22 mouse cellular contexts compared by ENCODE assay signal in genomic region chr14:59867749-59868148, GRCm38 (mm10).
DNase-seq lines count a peak whose midpoint lies in the region; ATAC-seq and TF ChIP-seq lines count a peak whose summit lies in the region.
"Had no signal": no experiment of that assay in that cellular context is flagged by ENCODE, and none has a peak within 500 bp of the region (broad histone marks: within the 10 kb centered on the region; RNA-seq: fewer than 3 reads in every experiment).

No protein-coding gene starts in this region.

- ATAC-seq in hindbrain, embryonic 15.5 days (ENCODE audit: low FRiP score, low read depth) = peak; percentile 56; the same call in 1 of the 2 replicates
- ATAC-seq in midbrain, embryonic 15.5 days (replicated peaks) = peak; percentile 78
- ATAC-seq in lung, postnatal 0 days = no peak
- ATAC-seq: intestine, postnatal 0 days had no signal

- H3K27ac ChIP-seq in hindbrain, embryonic 15.5 days (replicated peaks) = no peak overlapping the region; the same call in 1 of the 2 replicates
- no peak overlapping the region for H3K27ac ChIP-seq in hindbrain, embryonic 10.5 days
- no peak overlapping the region for H3K27ac ChIP-seq in embryonic facial prominence, embryonic 10.5 days (replicated peaks)
- H3K27ac ChIP-seq in midbrain, embryonic 15.5 days = peak overlapping the region; percentile 16
- no peak overlapping the region for H3K27ac ChIP-seq in lung, postnatal 0 days (ENCODE audit: low read length)
- H3K27ac ChIP-seq: embryonic facial prominence, embryonic 13.5 days; heart, embryonic 15.5 days; left cerebral cortex, adult 2 months; macrophage; midbrain, embryonic 12.5 days had no signal

- H3K27me3 ChIP-seq in hindbrain, embryonic 15.5 days = no peaks in the 10 kb centered on the region
- no peaks in the 10 kb centered on the region for H3K27me3 ChIP-seq in hindbrain, embryonic 10.5 days (ENCODE audit: insufficient read depth, poor library complexity, severe bottlenecking)
- no peaks in the 10 kb centered on the region for H3K27me3 ChIP-seq in embryonic facial prominence, embryonic 10.5 days (replicated peaks; ENCODE audit: low read depth, poor library complexity, severe bottlenecking)
- no peaks in the 10 kb centered on the region for H3K27me3 ChIP-seq in midbrain, embryonic 15.5 days (replicated peaks)
- H3K27me3 ChIP-seq in lung, postnatal 0 days (replicated peaks; ENCODE audit: insufficient read depth, low read length) = no peaks in the 10 kb centered on the region
- H3K27me3 ChIP-seq: heart, embryonic 15.5 days; midbrain, embryonic 12.5 days had no signal

- no peak for TF ChIP-seq EP300 in lung, postnatal 0 days (IDR thresholded peaks at IDR 0.05)

- no peak overlapping the region for H3K9ac ChIP-seq in hindbrain, embryonic 15.5 days
- no peak overlapping the region for H3K9ac ChIP-seq in midbrain, embryonic 15.5 days
- H3K9ac ChIP-seq in lung, postnatal 0 days (replicated peaks; ENCODE audit: low read depth) = no peak overlapping the region
- H3K9ac ChIP-seq: embryonic facial prominence, embryonic 13.5 days; heart, embryonic 15.5 days; lung, embryonic 14.5 days; midbrain, embryonic 12.5 days had no signal

- 55% methylated on average over 7 of the region's 7 CpGs for WGBS in hindbrain, embryonic 15.5 days
- WGBS in hindbrain, embryonic 10.5 days = 78% methylated on average over 7 of the region's 7 CpGs
- 55% methylated on average over 7 of the region's 7 CpGs for WGBS in embryonic facial prominence, embryonic 10.5 days
- 50% methylated on average over 7 of the region's 7 CpGs for WGBS in midbrain, embryonic 15.5 days
- 65% methylated on average over 7 of the region's 7 CpGs for WGBS in lung, postnatal 0 days

- no peaks in the 10 kb centered on the region for H3K36me3 ChIP-seq in hindbrain, embryonic 15.5 days
- H3K36me3 ChIP-seq in hindbrain, embryonic 10.5 days = no peaks in the 10 kb centered on the region
- no peaks in the 10 kb centered on the region for H3K36me3 ChIP-seq in embryonic facial prominence, embryonic 10.5 days (replicated peaks)
- H3K36me3 ChIP-seq in midbrain, embryonic 15.5 days (replicated peaks) = no peaks in the 10 kb centered on the region
- H3K36me3 ChIP-seq in lung, postnatal 0 days (ENCODE audit: insufficient read depth, low read length) = no peaks in the 10 kb centered on the region
- H3K36me3 ChIP-seq: embryonic facial prominence, embryonic 13.5 days; heart, embryonic 15.5 days; midbrain, embryonic 12.5 days had no signal

- no peak for TF ChIP-seq POLR2A in brain, embryonic 14.5 days (IDR thresholded peaks at IDR 0.05; ENCODE audit: borderline replicate concordance, extremely low read depth, insufficient read depth, insufficient read length, poor library complexity, severe bottlenecking)

- H3K4me1 ChIP-seq in hindbrain, embryonic 15.5 days (replicated peaks) = 0 out of 2 replicates have a peak, but pooled peaks cover 4% of the 10 kb centered on the region
- H3K4me1 ChIP-seq in hindbrain, embryonic 10.5 days (replicated peaks) = no peaks in the 10 kb centered on the region
- peaks cover 20% of the 10 kb centered on the region for H3K4me1 ChIP-seq in embryonic facial prominence, embryonic 10.5 days
- peaks cover 11% of the 10 kb centered on the region; the same call in 1 of the 2 replicates for H3K4me1 ChIP-seq in midbrain, embryonic 15.5 days
- no peaks in the 10 kb centered on the region for H3K4me1 ChIP-seq in lung, postnatal 0 days (ENCODE audit: insufficient read depth, low read depth, low read length)
- H3K4me1 ChIP-seq: heart, embryonic 15.5 days had no signal

- DNase-seq in hindbrain, embryonic 10.5 days (ENCODE audit: low spot score) = no peak
- peak; percentile 60 for DNase-seq in brain, embryonic 14.5 days (ENCODE audit: low read depth)
- peak; percentile 40 for DNase-seq in embryonic facial prominence, embryonic 10.5 days (ENCODE audit: low spot score)
- DNase-seq in lung, postnatal 0 days (ENCODE audit: low spot score) = no peak
- DNase-seq in c-Kit-positive CD71-positive TER-119-positive erythroid progenitor cells, embryonic 14.5 days (ENCODE audit: low spot score) = no peak
- DNase-seq: cerebellum, adult 9-10 months; gastrocnemius, postnatal 36 days; kidney, postnatal 10 days; layer of hippocampus, adult 9-11 months; left cerebral cortex, postnatal 4 days; lung, embryonic 14.5 days; spleen, adult 18-20 months; thymus, postnatal 25 days had no signal

- no peak overlapping the region for H3K4me2 ChIP-seq in hindbrain, embryonic 15.5 days
- H3K4me2 ChIP-seq in midbrain, embryonic 15.5 days = no peak overlapping the region
- H3K4me2 ChIP-seq in lung, postnatal 0 days (replicated peaks; ENCODE audit: low read depth, low read length) = no peak overlapping the region
- H3K4me2 ChIP-seq: embryonic facial prominence, embryonic 13.5 days; heart, embryonic 15.5 days; liver, embryonic 11.5 days; lung, embryonic 14.5 days; midbrain, embryonic 12.5 days had no signal

- H3K4me3 ChIP-seq in hindbrain, embryonic 15.5 days = no peak overlapping the region
- no peak overlapping the region for H3K4me3 ChIP-seq in hindbrain, embryonic 10.5 days
- no peak overlapping the region for H3K4me3 ChIP-seq in embryonic facial prominence, embryonic 10.5 days
- no peak overlapping the region for H3K4me3 ChIP-seq in midbrain, embryonic 15.5 days
- H3K4me3 ChIP-seq in lung, postnatal 0 days (ENCODE audit: low read depth, low read length) = no peak overlapping the region
- H3K4me3 ChIP-seq: embryonic facial prominence, embryonic 13.5 days; heart, embryonic 15.5 days; left cerebral cortex, adult 2 months; midbrain, embryonic 12.5 days had no signal

- no peak for TF ChIP-seq CTCF in brain, embryonic 14.5 days (IDR thresholded peaks at IDR 0.05; ENCODE audit: borderline replicate concordance, extremely low read depth, insufficient read depth, insufficient read length)
- TF ChIP-seq CTCF in lung, postnatal 0 days (IDR thresholded peaks at IDR 0.05) = no peak

- H3K9me3 ChIP-seq in hindbrain, embryonic 15.5 days = no peaks in the 10 kb centered on the region
- H3K9me3 ChIP-seq in hindbrain, embryonic 10.5 days = peaks cover 6% of the 10 kb centered on the region; the same call in 1 of the 2 replicates
- H3K9me3 ChIP-seq in embryonic facial prominence, embryonic 10.5 days = peaks cover 3% of the 10 kb centered on the region; the same call in 1 of the 2 replicates
- H3K9me3 ChIP-seq in midbrain, embryonic 15.5 days = no peaks in the 10 kb centered on the region
- H3K9me3 ChIP-seq in lung, postnatal 0 days (ENCODE audit: low read length) = 0 out of 2 replicates have a peak, but pooled peaks cover 6% of the 10 kb centered on the region
- H3K9me3 ChIP-seq: heart, embryonic 15.5 days had no signal

Comparison
In these comparisons a context has a peak if more than half of its experiments do, and no peak if none do; other contexts are left out.
1. DNase-seq: peak in brain, embryonic 14.5 days (single experiment) and embryonic facial prominence, embryonic 10.5 days (single experiment); none in hindbrain, embryonic 10.5 days (single experiment), lung, postnatal 0 days (single experiment) and c-Kit-positive CD71-positive TER-119-positive erythroid progenitor cells, embryonic 14.5 days (single experiment).